Mouse (Mus musculus) right cerebral cortex, postnatal 36 days (tissue): ENCODE measurements at regions not wholly inside any gene's neighbourhood (a gene's known extent, or its start where the extent isn't known, plus 50 kb on each side); places are given as distances from the start of the nearest gene placed in this dataset.

ENCODE experiments used
- DNase-seq, 2 experiments: peaks; one replicate each; pipeline ENCODE4 v3.0.0; 2022; ENCODE audit warnings: low spot score in 2 of 2, mixed read lengths in 1 of 2

DNA sequence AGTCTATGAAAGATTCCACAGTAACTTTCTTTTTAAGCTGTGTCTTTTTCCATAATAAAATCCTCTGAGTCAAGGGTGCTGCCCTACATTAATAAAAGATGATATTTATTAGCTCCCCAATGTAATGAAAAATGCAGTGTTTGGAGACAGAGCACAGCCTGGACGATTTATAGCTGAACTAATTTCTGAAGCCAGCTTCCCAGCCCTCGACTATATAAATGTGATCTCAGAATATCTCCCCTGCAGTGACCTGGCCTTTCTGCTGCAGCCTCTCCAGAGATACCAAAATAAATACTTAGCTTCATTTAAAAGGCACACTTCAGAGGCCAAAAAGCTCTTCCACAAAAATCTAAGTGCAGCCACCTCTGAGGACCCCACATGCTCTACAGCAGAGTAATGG lies 534.7 kb downstream of the Zfp619 start:
- DNase-seq: no peak

DNA sequence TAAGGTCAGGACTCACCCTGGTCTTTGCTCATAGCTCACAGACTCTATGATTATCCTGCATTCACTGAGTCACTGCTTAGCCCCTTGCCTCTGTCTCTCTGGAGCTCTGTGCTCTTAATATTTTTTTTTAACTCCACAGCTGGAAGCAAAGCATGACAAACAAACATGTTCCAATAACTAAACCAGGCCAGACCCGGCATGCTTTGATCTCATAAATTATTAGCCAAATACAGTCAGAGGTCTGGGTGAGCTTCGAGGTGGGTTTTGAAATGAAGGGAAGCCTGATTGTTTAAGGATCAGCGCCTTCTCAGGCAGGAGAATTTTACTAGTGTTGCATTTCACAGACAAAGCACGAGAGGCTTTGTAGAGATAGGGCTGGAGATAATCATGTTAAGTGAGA lies 541.3 kb downstream of the Zfp619 start:
- no peak for DNase-seq

DNA sequence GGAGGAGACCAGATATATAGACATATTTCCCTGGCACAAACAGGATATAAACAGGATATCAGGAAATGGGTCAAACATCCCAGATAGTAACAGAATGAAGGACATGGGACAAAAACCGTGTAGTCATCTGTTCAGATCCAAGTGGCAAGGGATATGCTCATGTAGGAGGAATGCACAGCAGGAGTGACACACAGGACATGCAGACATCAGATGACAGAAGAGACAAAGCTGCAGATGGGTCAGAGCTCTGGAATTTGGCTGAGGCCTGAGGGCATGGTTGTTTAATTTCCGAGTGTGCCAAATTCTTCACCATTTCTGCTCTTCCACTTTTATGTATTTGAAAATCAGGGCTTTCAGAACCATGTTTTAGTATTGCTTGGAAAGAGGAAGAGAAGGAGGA lies 547.1 kb downstream of the Zfp619 start:
- no peak for DNase-seq

DNA sequence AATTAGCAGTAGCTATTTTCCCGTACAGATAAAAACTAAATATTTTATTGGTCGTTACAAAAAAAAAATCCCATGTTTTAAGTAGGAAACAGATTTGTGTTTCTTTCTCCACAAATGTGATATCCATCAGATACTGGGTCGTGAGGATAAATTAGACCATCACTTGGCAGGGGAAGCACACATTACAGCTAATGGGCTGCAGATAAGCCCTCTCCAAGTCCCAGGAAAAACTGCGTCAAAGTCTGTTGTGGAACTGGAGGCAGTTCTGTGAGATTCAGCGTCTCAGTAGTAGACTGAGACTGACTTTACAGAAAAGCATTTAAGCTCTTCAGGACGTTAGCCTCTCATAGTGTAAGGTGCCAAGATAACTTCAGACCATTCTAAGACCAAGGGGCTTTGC lies 548.0 kb downstream of the Zfp619 start:
- DNase-seq: no peak

DNA sequence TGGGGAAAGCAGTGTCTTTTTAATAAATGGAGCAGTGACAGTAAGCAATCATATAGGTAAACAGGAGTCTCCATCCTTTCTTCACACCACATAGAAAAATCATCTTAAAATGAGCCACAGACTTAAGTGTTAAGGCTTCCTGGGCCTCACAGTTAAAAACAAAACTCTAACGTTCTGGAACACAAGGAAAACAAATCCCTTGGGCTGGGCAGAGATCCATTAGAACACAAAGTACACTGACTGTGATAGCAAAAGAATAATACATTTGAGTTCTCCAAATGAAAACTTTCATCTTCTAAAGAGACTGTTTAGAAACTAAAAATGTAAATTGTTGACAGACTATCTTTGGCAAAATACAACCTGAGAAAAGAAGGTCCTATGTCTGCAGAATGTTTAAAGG lies 549.8 kb downstream of the Zfp619 start:
- no peak for DNase-seq

DNA sequence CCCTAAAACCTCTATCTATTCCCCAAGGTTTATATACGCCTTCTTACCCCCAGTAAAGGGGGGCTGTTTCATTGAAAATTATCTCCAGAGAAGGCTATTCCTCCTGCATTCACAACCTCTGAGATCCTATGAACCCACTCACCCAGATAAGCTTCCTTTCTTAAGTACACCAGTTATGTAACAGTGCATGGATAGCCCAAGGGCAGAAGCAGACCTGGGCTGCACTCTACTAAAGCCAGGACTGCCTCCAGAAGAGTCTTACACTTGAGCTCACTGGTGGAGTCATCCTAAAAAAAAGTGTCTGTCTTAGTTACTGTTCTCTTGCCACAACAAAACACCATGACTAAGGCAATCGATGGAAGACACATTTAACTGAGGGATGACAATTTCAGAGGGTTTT lies 553.7 kb downstream of the Zfp619 start:
- DNase-seq: no peak

DNA sequence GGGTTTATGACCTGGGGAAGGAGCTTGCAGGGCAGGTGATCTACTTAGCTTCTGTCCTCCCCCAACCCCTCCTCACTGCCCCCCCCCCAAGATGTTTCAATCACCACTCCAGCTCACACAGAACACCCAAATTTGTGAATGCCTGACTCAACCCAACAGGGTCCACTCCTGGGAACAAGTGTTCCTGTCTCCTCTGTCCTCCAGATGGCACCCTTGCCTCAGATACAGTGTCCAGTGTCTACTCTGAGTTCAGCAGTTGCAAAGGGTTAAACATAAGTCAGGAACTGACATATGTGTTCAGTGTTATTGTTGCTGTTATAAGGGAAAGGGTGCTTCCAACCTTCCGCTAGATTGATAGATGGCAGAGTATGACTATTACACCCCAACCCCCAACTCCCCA lies 554.9 kb downstream of the Zfp619 start:
- DNase-seq: peak in 1 of 2 experiments; percentile 10

DNA sequence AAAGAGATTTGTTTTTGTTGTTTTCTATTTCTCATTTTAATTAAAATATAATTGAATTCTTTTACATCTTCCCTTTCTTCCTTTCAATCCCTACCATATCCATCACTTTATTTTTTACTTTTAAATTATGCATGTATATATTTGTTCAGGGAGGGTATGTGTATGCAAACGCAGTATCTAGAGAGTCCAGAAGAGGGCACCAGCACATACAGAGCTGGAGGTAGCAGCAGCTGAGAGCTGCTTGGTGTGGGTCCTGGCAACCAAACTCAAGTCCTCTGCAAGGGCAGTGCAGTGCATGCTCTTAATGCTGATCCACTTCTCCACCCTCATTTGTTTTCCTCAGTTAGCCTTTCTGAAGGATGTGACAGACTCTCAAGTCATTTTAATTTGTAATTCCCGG lies 568.7 kb downstream of the Zfp619 start:
- DNase-seq: no peak

DNA sequence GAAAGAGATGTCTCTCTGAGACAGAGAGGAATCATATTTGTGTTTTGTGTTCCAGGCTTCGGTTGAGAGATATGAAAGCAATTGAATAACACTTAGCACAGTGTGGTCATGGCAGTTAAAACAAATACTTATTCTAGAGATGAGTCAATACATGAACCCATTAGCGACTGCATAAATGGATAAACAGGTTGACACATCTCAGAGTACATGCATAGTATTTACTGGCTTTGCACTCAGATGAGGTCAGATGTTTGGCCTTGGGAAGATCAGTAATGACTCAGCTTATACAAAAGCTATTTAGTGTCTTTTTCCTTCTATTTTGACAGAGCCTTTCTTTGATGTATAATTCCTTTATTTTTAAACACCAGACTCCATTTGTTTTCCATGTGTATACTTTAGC lies 579.5 kb downstream of the Zfp619 start:
- no peak for DNase-seq

DNA sequence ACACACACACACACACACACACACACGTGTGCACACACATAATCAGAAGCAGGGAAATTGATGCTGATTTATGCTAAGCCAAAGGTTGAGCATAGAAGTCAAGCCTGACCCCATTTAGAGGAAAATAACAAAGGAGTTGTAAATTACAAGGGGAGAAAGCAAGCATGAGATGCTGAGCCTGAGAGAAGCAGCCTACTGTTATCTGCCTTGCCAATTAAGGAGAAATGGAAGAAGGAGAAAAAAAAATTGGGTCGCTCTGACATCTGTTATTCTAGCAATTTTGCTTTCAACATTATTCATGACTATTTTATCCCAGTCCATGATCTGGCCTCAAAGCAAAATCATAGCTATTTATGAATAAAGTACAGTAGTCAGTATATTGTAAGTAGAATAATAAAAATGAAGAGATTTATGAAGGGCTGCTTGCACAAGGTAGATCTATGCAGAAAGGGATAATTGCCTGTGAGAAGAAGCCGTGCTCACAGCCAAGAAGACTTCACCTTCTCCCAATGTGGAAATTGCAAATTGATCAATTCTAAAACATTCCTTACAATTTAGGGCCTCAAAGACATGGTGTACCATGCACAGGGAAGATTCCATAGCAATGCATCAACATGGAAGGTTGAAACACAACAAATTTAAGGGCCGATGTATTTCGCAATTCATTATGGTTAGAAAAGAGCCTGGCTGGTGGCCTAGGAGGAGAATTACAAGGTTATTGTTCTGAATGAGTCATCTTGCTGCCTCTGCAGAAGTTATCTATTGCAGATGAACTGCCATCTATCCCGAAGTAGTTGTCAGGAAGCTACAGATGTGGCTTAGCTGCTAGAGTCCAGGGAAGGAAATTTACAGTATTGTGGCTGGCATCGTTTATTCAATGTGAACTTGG lies 585.7 kb downstream of the Zfp619 start:
- no peak for DNase-seq

DNA sequence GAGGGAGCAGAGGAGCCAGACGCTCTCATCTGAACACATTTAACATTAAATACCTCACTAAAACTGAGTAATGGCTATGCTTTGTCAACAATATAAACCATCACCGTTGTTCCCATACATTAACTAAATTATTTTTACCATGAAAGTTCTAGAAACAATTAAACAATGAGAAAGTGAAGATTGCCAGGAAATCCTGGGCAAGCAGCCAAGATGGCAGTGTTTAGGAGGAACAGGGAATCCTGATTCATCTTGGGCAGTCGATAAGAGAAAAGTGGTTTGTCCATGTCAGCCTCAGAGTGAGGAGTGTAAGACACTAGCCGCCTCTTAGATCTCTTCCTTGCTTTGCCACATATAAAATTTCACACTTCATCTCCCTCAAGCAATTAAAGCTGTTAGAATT lies 625.3 kb downstream of the Zfp619 start:
- no peak for DNase-seq

DNA sequence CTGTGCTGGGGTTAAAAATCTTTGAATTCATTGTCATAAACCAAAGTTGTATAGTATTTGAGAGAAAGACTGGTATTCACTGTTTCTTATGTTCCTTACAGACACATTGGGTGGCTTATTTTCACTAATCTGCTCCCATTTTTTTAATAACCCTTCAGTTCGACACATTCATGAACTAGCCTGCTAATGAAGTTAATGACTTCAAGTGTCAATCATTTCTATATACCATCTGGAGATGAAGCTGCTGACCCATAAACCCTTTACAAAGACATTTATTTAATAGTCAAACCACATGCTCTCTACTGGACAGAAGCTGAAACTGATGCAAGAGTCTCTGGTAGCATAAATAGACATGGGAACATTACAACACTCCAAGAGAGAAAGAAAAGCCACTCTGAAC lies 626.9 kb downstream of the Zfp619 start:
- DNase-seq: no peak

DNA sequence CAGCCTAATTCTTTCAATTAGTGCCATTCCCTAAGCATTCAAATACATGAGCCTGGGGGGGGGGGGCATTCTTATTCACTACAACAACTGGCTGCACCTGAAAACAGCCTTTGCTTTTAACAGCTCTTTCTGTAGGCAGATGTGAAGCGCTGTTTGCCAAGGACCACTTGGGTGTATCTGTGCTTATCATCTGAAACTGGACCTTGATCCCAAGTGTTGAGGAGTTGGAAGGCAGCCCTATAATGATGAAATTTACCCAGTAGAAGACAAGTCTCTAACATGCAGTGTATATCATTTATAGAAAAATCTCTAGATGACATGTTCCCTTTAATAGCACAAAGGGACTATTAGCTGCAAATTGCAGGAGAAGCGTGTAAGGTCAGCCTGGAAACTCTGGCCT lies 660.0 kb downstream of the Zfp619 start:
- no peak for DNase-seq

DNA sequence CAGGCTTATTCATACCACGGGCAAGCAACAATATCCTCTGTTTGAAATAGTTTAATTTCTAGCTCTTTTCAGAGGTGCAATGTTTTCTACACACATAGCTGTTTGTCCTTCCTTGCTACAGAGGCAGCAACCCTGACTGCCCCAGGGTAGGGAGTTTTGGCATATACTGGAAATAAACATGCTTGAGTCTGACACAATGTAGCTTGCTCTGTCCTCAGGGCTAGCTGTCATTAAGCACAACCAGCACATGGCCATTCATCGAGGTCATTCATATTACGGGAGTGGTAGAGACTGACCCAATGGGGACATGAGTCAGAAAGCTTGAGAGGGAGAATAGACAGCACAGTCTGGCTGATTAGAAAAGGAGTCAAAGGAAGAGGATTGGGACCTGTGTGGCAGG lies 677.8 kb downstream of the Zfp619 start:
- no peak for DNase-seq

DNA sequence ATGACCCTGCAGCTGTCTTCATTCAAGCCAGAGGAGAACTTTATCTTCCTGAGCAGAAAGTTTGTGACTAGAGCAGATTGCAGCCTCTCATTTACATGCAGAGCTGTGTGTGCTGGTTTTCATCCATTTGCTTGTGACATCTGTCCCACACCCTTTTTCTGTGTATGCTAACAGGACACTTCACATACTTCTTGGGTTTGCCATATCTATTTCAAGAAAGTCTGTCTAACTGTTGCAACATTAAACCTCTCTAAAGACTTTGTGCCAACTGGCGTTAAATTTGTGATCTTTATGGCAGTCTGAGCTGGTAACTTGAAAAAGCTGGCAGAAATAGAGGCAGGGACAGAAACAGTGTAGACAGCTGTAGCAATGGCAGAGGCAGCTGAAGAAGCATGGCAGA lies 685.0 kb downstream of the Zfp619 start:
- DNase-seq: peak; percentile 5 to 36

DNA sequence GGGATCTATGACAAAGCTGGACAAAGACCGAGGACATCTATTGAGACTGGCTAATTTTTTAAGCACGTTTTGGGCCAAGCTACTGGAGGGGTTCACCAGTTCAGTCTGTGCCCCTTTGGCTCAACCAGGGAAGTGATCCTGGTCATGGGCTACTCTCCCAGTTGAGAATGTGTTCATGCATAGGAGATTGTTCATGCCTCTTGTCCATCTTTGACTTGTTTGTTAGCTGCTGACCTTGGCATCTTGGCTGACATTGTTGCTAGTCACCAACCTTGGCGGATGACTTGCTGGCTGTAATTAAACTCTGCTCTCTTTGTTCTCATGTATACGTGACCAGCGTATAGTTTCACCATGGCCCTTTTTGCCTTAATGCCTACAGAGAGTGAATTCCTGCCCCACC lies 686.2 kb upstream of the Vstm2b start:
- no peak for DNase-seq

DNA sequence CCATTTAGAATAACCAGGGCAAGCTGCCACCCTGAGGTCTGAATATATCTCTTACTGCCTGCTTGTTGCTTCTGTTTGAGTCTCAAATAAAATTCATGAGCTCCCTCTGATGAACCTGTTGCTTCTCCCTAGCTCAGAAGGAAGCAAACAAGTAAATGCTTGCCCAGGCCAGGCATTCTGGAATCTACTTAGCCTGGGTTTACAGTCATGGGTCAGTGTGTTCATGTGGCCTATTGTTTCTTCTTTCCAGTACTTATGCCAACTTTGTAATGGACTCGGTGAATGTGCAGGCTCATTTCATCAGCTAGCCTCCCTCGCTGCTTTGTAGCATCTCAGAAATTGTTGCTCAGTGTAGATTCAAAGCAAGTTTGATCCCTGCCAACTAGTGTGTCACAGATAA lies 685.6 kb upstream of the Vstm2b start:
- no peak for DNase-seq

DNA sequence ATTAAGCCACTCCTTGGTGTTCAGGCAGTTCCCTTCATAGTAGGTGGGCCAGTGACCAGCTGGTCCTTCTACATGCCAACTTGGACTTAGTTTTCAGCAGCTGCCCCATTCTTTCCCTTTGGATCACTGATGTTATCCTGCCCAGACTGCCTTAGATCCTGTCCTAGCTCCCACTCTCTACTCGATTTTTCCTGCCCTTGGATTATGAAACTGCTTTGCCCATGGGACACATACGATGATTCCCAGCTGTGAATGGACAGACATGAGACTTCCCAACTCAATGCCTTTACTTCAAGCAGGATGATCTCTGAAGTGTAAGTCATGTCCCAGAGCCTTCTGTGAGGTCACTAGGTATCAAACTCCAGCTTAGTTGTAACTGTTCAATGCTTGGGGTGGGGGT lies 684.5 kb upstream of the Vstm2b start:
- no peak for DNase-seq

DNA sequence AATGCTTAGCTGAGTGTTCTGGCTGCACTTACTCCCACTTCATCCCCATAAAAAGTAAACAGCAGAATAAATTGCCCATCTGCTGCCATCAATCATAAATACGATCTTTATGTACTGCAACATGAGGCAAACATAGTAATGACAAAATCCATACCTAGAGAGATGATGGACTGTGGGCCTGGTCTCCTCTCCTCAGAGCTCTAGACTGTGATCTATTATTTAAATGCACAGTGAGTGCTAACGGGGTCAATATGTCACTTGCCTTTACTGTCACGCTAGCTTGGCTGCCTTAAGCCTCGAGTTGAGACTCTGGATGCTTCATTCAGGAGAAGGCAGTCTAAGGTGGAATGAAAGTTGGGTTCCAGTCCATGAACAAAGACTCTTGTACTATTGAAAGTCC lies 683.7 kb upstream of the Vstm2b start:
- DNase-seq: no peak

DNA sequence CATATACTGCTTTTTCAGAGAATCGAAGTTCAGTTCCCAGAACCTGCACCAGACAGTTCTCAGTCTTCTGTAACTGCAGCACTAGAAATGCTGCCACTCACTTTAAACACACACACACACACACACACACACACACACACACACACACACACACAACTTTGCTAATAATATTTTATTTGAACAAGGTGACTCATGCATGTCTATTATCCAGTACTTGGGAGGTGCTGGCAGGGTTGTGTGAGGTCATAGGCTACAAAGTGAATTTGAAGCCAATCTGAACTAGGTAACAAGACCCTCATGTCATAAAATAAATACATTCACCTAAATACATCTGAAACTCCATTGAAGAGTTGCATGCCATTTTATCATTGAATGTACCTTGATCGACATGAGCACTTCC lies 682.9 kb upstream of the Vstm2b start:
- DNase-seq: no peak

DNA sequence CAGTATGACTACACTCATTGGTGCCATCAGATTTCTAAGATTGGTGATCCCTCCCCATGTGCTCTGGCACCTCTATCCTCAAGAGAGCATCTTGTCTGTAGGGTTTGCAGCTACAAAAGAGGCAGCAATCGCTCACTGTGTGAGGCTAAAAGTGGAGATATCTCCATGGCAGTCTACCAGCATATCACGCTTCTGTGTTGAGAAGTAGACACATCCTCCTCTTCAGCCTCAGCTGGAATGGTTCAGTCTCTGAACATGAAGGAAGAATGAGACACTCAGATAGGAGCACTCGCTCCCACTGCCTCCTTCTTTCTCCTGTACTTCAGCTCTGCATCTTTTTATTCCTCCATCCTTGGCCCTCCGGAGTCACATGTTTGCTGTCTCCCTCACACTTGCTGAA lies 677.6 kb upstream of the Vstm2b start:
- DNase-seq: peak in 1 of 2 experiments; percentile 17

DNA sequence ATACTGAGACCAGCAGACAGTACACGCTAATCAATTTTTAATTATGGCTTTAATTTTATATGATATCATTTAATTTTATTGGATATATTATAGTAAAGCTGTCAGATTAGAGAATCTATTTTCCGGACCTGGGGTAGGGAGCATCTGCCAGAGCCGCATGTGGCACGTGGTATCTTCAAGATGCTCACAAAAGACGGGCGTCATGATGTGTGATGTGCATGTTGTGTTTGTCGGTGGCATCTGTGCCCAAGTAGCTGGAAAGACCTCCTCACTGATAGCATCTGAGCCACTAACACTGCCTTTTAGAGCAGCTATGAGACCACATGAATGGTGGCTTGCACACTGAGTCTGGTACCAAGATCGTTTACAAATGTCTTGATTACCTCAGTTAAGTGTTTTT lies 652.9 kb upstream of the Vstm2b start:
- DNase-seq: no peak

DNA sequence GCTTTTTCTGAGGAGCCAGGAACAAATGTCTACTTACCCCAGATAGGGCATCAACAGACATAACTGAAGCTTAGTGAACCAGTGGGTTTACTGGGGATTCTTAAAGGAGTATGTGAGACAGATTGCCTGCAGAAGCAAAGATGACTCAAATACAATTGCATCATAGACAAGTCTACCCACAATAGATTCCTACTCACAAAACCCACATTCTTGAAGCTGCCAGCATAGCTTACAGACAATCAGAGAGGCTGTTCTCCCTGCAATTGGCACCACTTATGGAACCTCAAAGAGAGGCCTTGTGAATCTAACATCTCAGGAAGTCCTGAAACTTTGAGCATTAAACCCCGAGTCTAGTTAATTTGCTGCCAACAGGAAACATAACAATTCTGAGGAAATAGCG lies 649.6 kb upstream of the Vstm2b start:
- no peak for DNase-seq

DNA sequence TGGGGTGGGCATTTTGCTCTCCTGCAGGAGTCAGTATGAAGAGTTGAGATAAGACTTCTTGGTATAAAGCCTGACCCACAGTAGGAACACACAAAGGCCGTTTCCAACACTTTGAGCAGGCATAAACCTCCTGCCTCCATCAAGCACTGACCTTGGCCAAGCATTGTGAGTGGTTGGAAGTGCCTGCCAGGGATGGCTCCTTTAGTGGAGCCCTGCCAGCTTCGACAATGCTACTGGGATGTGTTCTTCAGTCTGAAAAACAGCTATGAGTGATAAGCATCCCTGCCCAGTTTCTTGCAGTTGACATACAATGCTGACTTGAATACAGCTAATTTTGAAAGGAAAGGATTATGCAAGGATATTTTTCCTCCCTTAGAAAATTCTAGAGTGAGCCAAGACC lies 644.6 kb upstream of the Vstm2b start:
- no peak for DNase-seq
